Mouse (Mus musculus): ENCODE measurements around the gene 1700013G24Rik. TPM values are rescaled to one million over a fixed set of nuclear protein-coding genes. Genes with fewer than 3 reads are reported as not detected.

The 1700013G24Rik gene
- polyA plus RNA-seq, 1 experiment from 2014 or later, result not detected

- Histone ChIP-seq H3K27ac (ENCODE audit: low read length) (peak overlapping the region; percentile 90), H3K4me3 (ENCODE audit: low read length) (no peak overlapping the region), H3K9me3 (ENCODE audit: control insufficient read depth, low read length) (no peaks in the 10 kb centered on the region), H3K27me3 (ENCODE audit: control insufficient read depth, insufficient read depth, low read depth, low read length) (no peaks in the 10 kb centered on the region), H3K4me1 (replicated peaks; ENCODE audit: control insufficient read depth, insufficient read depth, low read length) (peaks cover 49% of the 10 kb centered on the region), H3K36me3 (ENCODE audit: control insufficient read depth, insufficient read depth, low read length) (no peaks in the 10 kb centered on the region), H3K4me2 (ENCODE audit: low read depth, low read length) (0 out of 2 replicates have a peak overlapping the region, but pooled peaks have one; percentile 3), H3K9ac (ENCODE audit: low read length) (peak overlapping the region; percentile 49)
- peak; percentile 10 for ATAC-seq (ENCODE audit: low read depth)
- WGBS, result 36% methylated on average over 6 of the region's 6 CpGs
Observed at GRCm38 (mm10) chr4:137495501-137496100, 42.5 kb downstream of the 1700013G24Rik start.

GRCm38 (mm10) chr4:137497367-137497766 lies 44.3 kb downstream of the 1700013G24Rik start:
- 66% methylated on average over 5 of the region's 5 CpGs for WGBS
- Histone ChIP-seq H3K4me1 (replicated peaks; ENCODE audit: control insufficient read depth, insufficient read depth, low read length) (peaks cover 49% of the 10 kb centered on the region), H3K9me3 (ENCODE audit: control insufficient read depth, low read length) (no peaks in the 10 kb centered on the region), H3K9ac (ENCODE audit: low read length) (peak overlapping the region; percentile 22; the same call in 1 of the 2 replicates), H3K27ac (ENCODE audit: low read length) (peak overlapping the region; percentile 87), H3K4me2 (ENCODE audit: low read depth, low read length) (no peak overlapping the region), H3K27me3 (ENCODE audit: control insufficient read depth, insufficient read depth, low read depth, low read length) (no peaks in the 10 kb centered on the region), H3K36me3 (ENCODE audit: control insufficient read depth, insufficient read depth, low read length) (peaks cover 5% of the 10 kb centered on the region), H3K4me3 (ENCODE audit: low read length) (no peak overlapping the region)
- peak; percentile 55 for ATAC-seq (ENCODE audit: low read depth)

GRCm38 (mm10) chr4:137497892-137498722 lies 45.0 kb downstream of the 1700013G24Rik start:
- no peak overlapping the region for H3K4me2 ChIP-seq (ENCODE audit: low read depth, low read length)
- peaks cover 44% of the 10 kb centered on the region for H3K4me1 ChIP-seq (replicated peaks; ENCODE audit: control insufficient read depth, insufficient read depth, low read length)
- 30% methylated on average over 9 of the region's 9 CpGs for WGBS
- no peaks in the 10 kb centered on the region for H3K27me3 ChIP-seq (ENCODE audit: control insufficient read depth, insufficient read depth, low read depth, low read length)
- no peak overlapping the region for H3K4me3 ChIP-seq (ENCODE audit: low read length)
- peak; percentile 41 for ATAC-seq (ENCODE audit: low read depth)
- peak overlapping the region; percentile 22 for H3K9ac ChIP-seq (ENCODE audit: low read length)
- peaks cover 5% of the 10 kb centered on the region for H3K36me3 ChIP-seq (ENCODE audit: control insufficient read depth, insufficient read depth, low read length)
- H3K27ac ChIP-seq (ENCODE audit: low read length), result peak overlapping the region; percentile 87
- no peaks in the 10 kb centered on the region for H3K9me3 ChIP-seq (ENCODE audit: control insufficient read depth, low read length)

- peaks cover 5% of the 10 kb centered on the region for H3K36me3 ChIP-seq (ENCODE audit: control insufficient read depth, insufficient read depth, low read length)
- no peak overlapping the region; the same call in 1 of the 2 replicates for H3K9ac ChIP-seq (ENCODE audit: low read length)
- no peaks in the 10 kb centered on the region for H3K27me3 ChIP-seq (ENCODE audit: control insufficient read depth, insufficient read depth, low read depth, low read length)
- H3K4me1 ChIP-seq (replicated peaks; ENCODE audit: control insufficient read depth, insufficient read depth, low read length), result peaks cover 43% of the 10 kb centered on the region
- no peak for ATAC-seq (ENCODE audit: low read depth)
- no peaks in the 10 kb centered on the region for H3K9me3 ChIP-seq (ENCODE audit: control insufficient read depth, low read length)
- peak overlapping the region; percentile 87 for H3K27ac ChIP-seq (ENCODE audit: low read length)
- 78% methylated on average over 9 of the region's 9 CpGs for WGBS
- no peak overlapping the region for H3K4me3 ChIP-seq (ENCODE audit: low read length)
- no peak overlapping the region for H3K4me2 ChIP-seq (ENCODE audit: low read depth, low read length)
Observed at GRCm38 (mm10) chr4:137498882-137499583, 45.9 kb downstream of the 1700013G24Rik start.

GRCm38 (mm10) chr4:137500149-137500548 lies 47.1 kb downstream of the 1700013G24Rik start:
- Histone ChIP-seq H3K9ac (ENCODE audit: low read length) (no peak overlapping the region), H3K27me3 (ENCODE audit: control insufficient read depth, insufficient read depth, low read depth, low read length) (no peaks in the 10 kb centered on the region), H3K4me3 (ENCODE audit: low read length) (no peak overlapping the region), H3K4me2 (ENCODE audit: low read depth, low read length) (no peak overlapping the region), H3K4me1 (replicated peaks; ENCODE audit: control insufficient read depth, insufficient read depth, low read length) (peaks cover 33% of the 10 kb centered on the region), H3K9me3 (ENCODE audit: control insufficient read depth, low read length) (no peaks in the 10 kb centered on the region), H3K27ac (ENCODE audit: low read length) (no peak overlapping the region), H3K36me3 (ENCODE audit: control insufficient read depth, insufficient read depth, low read length) (peaks cover 5% of the 10 kb centered on the region)
- ATAC-seq (ENCODE audit: low read depth), result no peak
- WGBS, result 75% methylated on average over 12 of the region's 12 CpGs

GRCm38 (mm10) chr4:137500953-137501352 lies 47.9 kb downstream of the 1700013G24Rik start:
- Histone ChIP-seq H3K4me2 (ENCODE audit: low read depth, low read length) (no peak overlapping the region), H3K27ac (ENCODE audit: low read length) (no peak overlapping the region), H3K9ac (ENCODE audit: low read length) (no peak overlapping the region), H3K27me3 (ENCODE audit: control insufficient read depth, insufficient read depth, low read depth, low read length) (no peaks in the 10 kb centered on the region), H3K4me1 (replicated peaks; ENCODE audit: control insufficient read depth, insufficient read depth, low read length) (peaks cover 27% of the 10 kb centered on the region), H3K9me3 (ENCODE audit: control insufficient read depth, low read length) (no peaks in the 10 kb centered on the region), H3K4me3 (ENCODE audit: low read length) (no peak overlapping the region), H3K36me3 (ENCODE audit: control insufficient read depth, insufficient read depth, low read length) (peaks cover 5% of the 10 kb centered on the region)
- ATAC-seq (ENCODE audit: low read depth), result no peak
- WGBS, result 86% methylated on average over 5 of the region's 5 CpGs

- Histone ChIP-seq H3K27me3 (ENCODE audit: control insufficient read depth, insufficient read depth, low read depth, low read length) (no peaks in the 10 kb centered on the region), H3K36me3 (ENCODE audit: control insufficient read depth, insufficient read depth, low read length) (peaks cover 5% of the 10 kb centered on the region), H3K4me1 (replicated peaks; ENCODE audit: control insufficient read depth, insufficient read depth, low read length) (peaks cover 26% of the 10 kb centered on the region), H3K9me3 (ENCODE audit: control insufficient read depth, low read length) (no peaks in the 10 kb centered on the region), H3K4me2 (ENCODE audit: low read depth, low read length) (no peak overlapping the region), H3K9ac (ENCODE audit: low read length) (no peak overlapping the region), H3K4me3 (ENCODE audit: low read length) (no peak overlapping the region), H3K27ac (ENCODE audit: low read length) (no peak overlapping the region)
- 89% methylated on average over 10 of the region's 10 CpGs for WGBS
- no peak for ATAC-seq (ENCODE audit: low read depth)
Observed at GRCm38 (mm10) chr4:137502183-137502582, 49.1 kb downstream of the 1700013G24Rik start.

- 75% methylated on average over 7 of the region's 7 CpGs for WGBS
Observed at GRCm38 (mm10) chr4:137502801-137503200, 49.7 kb downstream of the 1700013G24Rik start.

GRCm38 (mm10) chr4:137503509-137503971 lies 50.5 kb downstream of the 1700013G24Rik start:
- H3K4me3 ChIP-seq (ENCODE audit: low read length), result no peak overlapping the region
- H3K4me1 ChIP-seq (replicated peaks; ENCODE audit: control insufficient read depth, insufficient read depth, low read length), result peaks cover 12% of the 10 kb centered on the region
- H3K36me3 ChIP-seq (ENCODE audit: control insufficient read depth, insufficient read depth, low read length), result peaks cover 9% of the 10 kb centered on the region
- ATAC-seq (ENCODE audit: low read depth), result peak; percentile 35
- H3K27ac ChIP-seq (ENCODE audit: low read length), result no peak overlapping the region
- 43% methylated on average over 6 of the region's 6 CpGs for WGBS
- H3K4me2 ChIP-seq (ENCODE audit: low read depth, low read length), result no peak overlapping the region
- H3K27me3 ChIP-seq (ENCODE audit: control insufficient read depth, insufficient read depth, low read depth, low read length), result no peaks in the 10 kb centered on the region
- no peak overlapping the region for H3K9ac ChIP-seq (ENCODE audit: low read length)
- H3K9me3 ChIP-seq (ENCODE audit: control insufficient read depth, low read length), result no peaks in the 10 kb centered on the region

More at GRCm38 (mm10) chr4:137502801-137503200, 49.7 kb downstream of the 1700013G24Rik start:
- Histone ChIP-seq H3K27me3 (ENCODE audit: control insufficient read depth, insufficient read depth, low read depth, low read length) (no peaks in the 10 kb centered on the region), H3K9me3 (ENCODE audit: control insufficient read depth, low read length) (no peaks in the 10 kb centered on the region), H3K4me2 (ENCODE audit: low read depth, low read length) (no peak overlapping the region), H3K9ac (ENCODE audit: low read length) (no peak overlapping the region), H3K27ac (ENCODE audit: low read length) (no peak overlapping the region), H3K4me3 (ENCODE audit: low read length) (no peak overlapping the region), H3K36me3 (ENCODE audit: control insufficient read depth, insufficient read depth, low read length) (peaks cover 5% of the 10 kb centered on the region), H3K4me1 (replicated peaks; ENCODE audit: control insufficient read depth, insufficient read depth, low read length) (peaks cover 20% of the 10 kb centered on the region)
- no peak for ATAC-seq (ENCODE audit: low read depth)
